Mouse (Mus musculus) midbrain, embryonic 10.5 days (tissue): ENCODE measurements around the gene Gm20517. TPM values are rescaled to one million over a fixed set of nuclear protein-coding genes. Genes with fewer than 3 reads are reported as not detected.
"Not testable (repeated sequence)": the region's sequence is repeated elsewhere in the genome, so short reads cannot be mapped to it uniquely, and the experiment has no call there.

ENCODE experiments used
- DNase-seq: peaks from one replicate; pipeline ENCODE4 v3.0.0-alpha.2; 2017; ENCODE audit warnings: low spot score
- H3K27ac ChIP-seq: fragments of 300-500 bp; sonication (generic); replicated peaks from 2 replicates; pipeline ENCODE4 v1.5.1; 2016; ENCODE audit warnings: mild to moderate bottlenecking
- H3K27me3 ChIP-seq: fragments of 300-500 bp; sonication (generic); 2 replicates; pipeline ENCODE4 v1.6.1; 2016; ENCODE audit warnings: low read depth, mild to moderate bottlenecking; ENCODE audit not compliant: poor library complexity, severe bottlenecking
- H3K36me3 ChIP-seq: fragments of 300-500 bp; sonication (generic); 2 replicates; pipeline ENCODE4 v1.6.1; 2016; ENCODE audit warnings: mild to moderate bottlenecking, moderate library complexity
- H3K4me1 ChIP-seq: fragments of 300-500 bp; sonication (generic); 2 replicates; pipeline ENCODE4 v1.6.1; 2016
- H3K4me3 ChIP-seq: fragments of 300-500 bp; sonication (generic); 2 replicates; pipeline ENCODE4 v1.5.1; 2016; ENCODE audit warnings: mild to moderate bottlenecking, moderate library complexity
- H3K9me3 ChIP-seq: fragments of 300-500 bp; sonication (generic); replicated peaks from 2 replicates; pipeline ENCODE4 v1.6.1; 2016; ENCODE audit warnings: mild to moderate bottlenecking
- WGBS: fragments of 180-500 bp; shearing (Covaris S2); methylation state at CpG from one replicate; pipeline ENCODE4 v1.1.7; 2016; 5-methylcytosine and 5-hydroxymethylcytosine counted together
- polyA plus RNA-seq: library from polyadenylated mRNA; unstranded; fragments of >200 nt; fragmentation: Nextera tagmentation; extraction: Ambion mirVana; gene quantifications from 2 replicates; pipeline ENCODE4 v1.2.1, GENCODE M21; 2016

Gene Gm20517
- polyA plus RNA-seq, 1 experiment from 2014 or later, result 1.4 TPM

GRCm38 (mm10) chr17:47618556-47619311 is 7.3 kb downstream of the Gm20517 start:
- no peak overlapping the region for H3K4me3 ChIP-seq
- no peak overlapping the region for H3K27ac ChIP-seq
- no peaks in the 10 kb centered on the region for H3K27me3 ChIP-seq
- no peaks in the 10 kb centered on the region for H3K9me3 ChIP-seq
- H3K4me1 ChIP-seq, result no peaks in the 10 kb centered on the region
- DNase-seq, result no peak
- peaks cover 99% of the 10 kb centered on the region for H3K36me3 ChIP-seq
- 94% methylated on average over 13 of the region's 13 CpGs for WGBS

DNA sequence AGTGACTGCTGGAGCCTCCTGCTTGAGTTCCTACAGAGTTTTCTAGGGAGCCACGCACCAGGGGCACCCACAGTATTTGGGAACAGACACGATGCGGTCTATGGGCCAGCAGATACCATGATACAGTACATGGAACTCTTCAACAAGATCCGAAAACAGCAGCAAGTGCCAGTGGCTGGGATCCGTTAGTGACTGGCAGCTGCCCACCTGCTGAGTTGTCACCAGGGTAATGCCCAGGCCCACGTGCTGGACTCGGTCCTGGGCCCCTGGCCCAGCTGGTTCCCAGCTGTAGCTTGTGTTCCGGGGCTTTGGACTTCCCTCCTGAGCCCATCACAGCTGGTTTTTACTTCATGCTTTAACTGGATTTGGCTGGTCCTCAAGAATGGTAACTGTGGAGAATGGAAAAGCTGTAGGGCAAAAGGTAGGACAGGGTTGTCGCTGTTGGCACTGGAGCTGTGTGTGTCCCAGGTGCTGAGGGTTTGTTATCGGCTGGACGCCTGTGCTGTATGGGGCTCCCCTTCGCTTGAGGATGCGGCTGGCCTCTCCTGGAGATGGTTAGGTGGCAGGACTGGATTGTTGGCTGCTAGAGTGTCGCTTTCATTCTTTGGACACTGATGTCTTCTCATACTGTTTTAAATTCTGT is 11.6 kb downstream of the Gm20517 start:
- peaks cover 86% of the 10 kb centered on the region for H3K36me3 ChIP-seq
- H3K4me1 ChIP-seq, result peaks cover 2% of the 10 kb centered on the region
- no peak overlapping the region for H3K4me3 ChIP-seq
- H3K27ac ChIP-seq, result no peak overlapping the region
- WGBS, result 95% methylated on average over 14 of the region's 14 CpGs
- H3K27me3 ChIP-seq, result no peaks in the 10 kb centered on the region
- peaks cover 5% of the 10 kb centered on the region; the same call in 1 of the 2 replicates for H3K9me3 ChIP-seq
- no peak for DNase-seq

GRCm38 (mm10) chr17:47624572-47624971 is 13.2 kb downstream of the Gm20517 start:
- DNase-seq, H3K27ac ChIP-seq, H3K27me3 ChIP-seq, H3K9me3 ChIP-seq, H3K4me3 ChIP-seq: not testable (repeated sequence)
- Histone ChIP-seq H3K4me1 (peaks cover 10% of the 10 kb centered on the region), H3K36me3 (peaks cover 72% of the 10 kb centered on the region)
- WGBS, result 93% methylated on average over 5 of the region's 5 CpGs

DNA sequence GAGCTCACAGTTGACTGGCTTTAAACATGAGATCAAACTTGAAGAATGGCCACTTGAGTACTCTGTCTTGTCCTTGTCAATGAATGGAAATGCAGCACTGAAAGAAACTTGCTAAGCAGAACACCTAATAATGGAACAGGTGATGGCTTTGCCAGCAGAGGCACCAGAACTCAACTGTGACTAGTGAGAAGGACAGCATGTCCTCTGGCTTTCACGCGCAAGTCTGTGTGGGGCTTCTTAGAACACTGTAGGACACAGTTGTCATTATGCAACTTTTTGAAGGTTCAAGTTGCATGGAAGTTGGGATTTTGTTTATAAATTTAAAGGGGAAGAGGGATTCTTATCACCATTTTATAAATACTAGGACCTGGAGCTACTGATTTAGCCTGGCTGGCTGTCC is 13.7 kb downstream of the Gm20517 start:
- Histone ChIP-seq H3K27ac (no peak overlapping the region), H3K27me3 (no peaks in the 10 kb centered on the region), H3K36me3 (peaks cover 67% of the 10 kb centered on the region), H3K4me1 (peaks cover 13% of the 10 kb centered on the region), H3K9me3 (peaks cover 5% of the 10 kb centered on the region; the same call in 1 of the 2 replicates), H3K4me3 (no peak overlapping the region)
- 97% methylated on average over 2 of the region's 2 CpGs for WGBS
- DNase-seq, result no peak

DNA sequence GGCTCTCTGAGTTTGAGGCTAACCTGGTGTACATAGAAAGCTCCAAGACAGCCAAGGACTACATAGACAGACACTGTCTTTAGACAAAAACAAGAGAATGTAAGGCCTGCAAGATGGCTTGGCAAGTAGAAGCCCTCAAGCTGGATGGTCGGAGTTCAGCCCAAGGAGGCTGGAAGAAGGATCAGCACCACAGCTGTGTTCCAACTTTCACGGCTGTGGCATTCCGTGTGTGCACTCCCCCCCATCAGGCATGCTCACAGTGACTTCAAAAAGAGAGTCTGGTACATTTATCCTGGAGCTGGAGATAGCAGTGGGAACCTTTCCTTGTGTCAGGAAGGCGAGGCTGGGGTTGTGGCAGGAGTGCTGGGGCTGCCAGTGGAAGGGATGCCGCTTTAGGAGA is 14.6 kb downstream of the Gm20517 start:
- WGBS, result 95% methylated on average over 5 of the region's 5 CpGs
- Histone ChIP-seq H3K27me3 (no peaks in the 10 kb centered on the region), H3K27ac (no peak overlapping the region), H3K36me3 (peaks cover 57% of the 10 kb centered on the region), H3K9me3 (peaks cover 5% of the 10 kb centered on the region; the same call in 1 of the 2 replicates), H3K4me1 (peaks cover 22% of the 10 kb centered on the region), H3K4me3 (no peak overlapping the region)
- DNase-seq, result no peak

- H3K4me3 ChIP-seq, result peak overlapping the region; percentile 79; the same call in 1 of the 2 replicates
- H3K36me3 ChIP-seq, result peaks cover 40% of the 10 kb centered on the region
- WGBS, result 79% methylated on average over 2 of the region's 2 CpGs
- peaks cover 40% of the 10 kb centered on the region for H3K4me1 ChIP-seq
- no peaks in the 10 kb centered on the region for H3K27me3 ChIP-seq
- H3K27ac ChIP-seq, result no peak overlapping the region
- H3K9me3 ChIP-seq, result peaks cover 5% of the 10 kb centered on the region; the same call in 1 of the 2 replicates
- no peak for DNase-seq
These were observed 16.4 kb downstream of the Gm20517 start for GRCm38 (mm10) chr17:47627791-47628190.

DNA sequence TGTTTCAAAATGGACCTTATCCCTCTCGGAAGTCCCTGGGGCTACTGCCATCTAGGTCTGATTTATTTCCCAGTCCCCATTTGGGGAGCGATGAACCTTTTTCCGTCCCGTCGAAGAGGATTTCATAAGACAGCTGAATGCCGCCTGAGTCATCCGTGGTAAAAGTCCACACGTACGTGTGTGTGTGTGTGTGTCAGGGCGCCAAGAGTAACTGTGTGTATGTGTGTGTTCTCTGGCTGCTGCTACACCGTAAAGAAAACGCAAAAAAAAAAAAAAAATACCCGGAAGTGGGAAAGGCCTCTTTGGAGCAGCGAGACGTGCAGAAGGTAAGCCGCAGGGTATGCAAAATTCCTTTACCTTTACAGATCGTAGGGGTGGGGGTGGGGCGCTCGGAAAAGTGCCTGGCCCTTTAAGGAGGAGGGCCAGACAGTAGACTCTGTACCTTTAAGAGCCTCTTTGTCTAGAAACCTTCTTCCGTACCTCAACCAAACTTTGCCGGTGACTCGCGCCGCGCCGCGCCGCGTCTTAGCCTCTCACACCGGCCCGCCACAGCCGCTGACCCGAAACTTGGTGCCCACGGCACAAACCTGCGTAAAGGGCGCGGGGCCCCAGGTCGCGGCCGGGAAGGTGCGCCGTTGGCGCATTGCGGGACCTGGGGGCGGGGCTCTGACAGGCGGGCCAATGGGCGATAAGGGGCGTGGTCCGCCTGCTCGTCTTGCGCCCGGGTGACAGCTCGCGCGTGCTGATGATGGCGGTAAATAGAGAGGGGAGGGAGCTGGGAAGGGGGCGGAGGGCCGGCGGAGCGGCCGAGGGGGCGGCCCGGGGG is 17.7 kb downstream of the Gm20517 start:
- peak overlapping the region; percentile 94 for H3K27ac ChIP-seq
- under 1% methylated on average over 63 of the region's 63 CpGs for WGBS
- peaks cover 44% of the 10 kb centered on the region for H3K4me1 ChIP-seq
- H3K36me3 ChIP-seq, result peaks cover 27% of the 10 kb centered on the region
- peak; percentile 97 for DNase-seq
- no peaks in the 10 kb centered on the region for H3K27me3 ChIP-seq
- H3K9me3 ChIP-seq, result peaks cover 5% of the 10 kb centered on the region; the same call in 1 of the 2 replicates
- peak overlapping the region; percentile 79 for H3K4me3 ChIP-seq

DNA sequence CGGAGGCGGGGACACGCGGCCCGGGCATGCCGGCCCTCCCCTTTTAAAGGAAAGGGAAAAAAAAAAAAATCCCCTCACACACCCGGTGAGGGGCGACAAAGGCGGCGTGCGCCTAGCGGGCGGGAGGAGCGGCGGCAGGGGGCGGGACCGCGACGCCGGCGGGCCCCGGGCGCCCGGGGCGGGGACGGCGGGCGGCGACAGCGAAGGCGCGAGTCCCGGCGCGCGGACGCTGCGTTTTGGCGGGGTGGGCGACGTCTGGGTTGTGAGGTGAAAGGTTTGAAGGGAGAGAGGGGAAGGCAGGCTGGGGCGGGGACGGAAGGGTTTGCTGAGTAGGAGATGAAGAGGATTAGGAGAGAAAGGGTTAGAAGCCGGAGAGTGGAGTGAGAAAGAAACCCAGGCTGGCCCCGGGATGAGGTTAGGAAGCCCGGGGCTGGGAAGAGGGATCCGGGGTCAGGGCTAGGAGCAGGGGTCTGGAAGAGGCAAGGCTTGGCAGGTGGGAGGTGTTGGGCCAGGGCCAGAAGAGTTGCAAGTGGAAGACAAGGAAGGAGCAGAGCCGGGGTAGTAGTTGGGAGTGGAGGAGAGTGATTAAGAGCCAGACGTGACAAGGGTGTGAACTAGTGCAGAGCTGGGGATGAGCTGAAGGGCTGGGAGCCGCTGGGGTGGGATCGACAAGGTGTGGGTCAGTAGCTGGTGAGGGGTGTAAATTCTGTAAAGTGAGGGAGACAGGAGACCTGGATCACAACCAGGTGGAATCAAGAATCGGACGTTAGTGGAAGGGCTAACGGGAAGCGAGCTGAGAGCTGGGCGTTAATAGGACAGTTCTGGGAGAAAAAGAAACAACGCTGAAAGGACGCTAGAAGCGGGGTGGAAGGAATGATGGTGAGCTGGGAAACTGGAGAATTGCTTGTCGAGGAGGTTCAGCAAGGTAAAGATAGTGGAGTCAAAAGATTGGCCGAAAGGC is 18.6 kb downstream of the Gm20517 start:
- WGBS, result under 1% methylated on average over 61 of the region's 61 CpGs
- H3K27me3 ChIP-seq, result no peaks in the 10 kb centered on the region
- peaks cover 44% of the 10 kb centered on the region for H3K4me1 ChIP-seq
- H3K36me3 ChIP-seq, result peaks cover 20% of the 10 kb centered on the region
- no peaks in the 10 kb centered on the region for H3K9me3 ChIP-seq
- no peak for DNase-seq
- peak overlapping the region; percentile 79 for H3K4me3 ChIP-seq
- peak overlapping the region; percentile 94 for H3K27ac ChIP-seq

- H3K9me3 ChIP-seq, result no peaks in the 10 kb centered on the region
- peaks cover 44% of the 10 kb centered on the region for H3K4me1 ChIP-seq
- 0% methylated on average over 3 of the region's 3 CpGs for WGBS
- peak within 1 kb of the TSS; percentile 94 for H3K27ac ChIP-seq
- H3K36me3 ChIP-seq, result peaks cover 19% of the 10 kb centered on the region
- H3K27me3 ChIP-seq, result no peaks in the 10 kb centered on the region
- peak within 1 kb of the TSS; percentile 79 for H3K4me3 ChIP-seq
- DNase-seq, result no peak
These were observed 19.3 kb downstream of the Gm20517 start, which contains the start of gene Usp49 for GRCm38 (mm10) chr17:47630678-47631065. Usp49 (plus strand) TSS chr17:47630690.

DNA sequence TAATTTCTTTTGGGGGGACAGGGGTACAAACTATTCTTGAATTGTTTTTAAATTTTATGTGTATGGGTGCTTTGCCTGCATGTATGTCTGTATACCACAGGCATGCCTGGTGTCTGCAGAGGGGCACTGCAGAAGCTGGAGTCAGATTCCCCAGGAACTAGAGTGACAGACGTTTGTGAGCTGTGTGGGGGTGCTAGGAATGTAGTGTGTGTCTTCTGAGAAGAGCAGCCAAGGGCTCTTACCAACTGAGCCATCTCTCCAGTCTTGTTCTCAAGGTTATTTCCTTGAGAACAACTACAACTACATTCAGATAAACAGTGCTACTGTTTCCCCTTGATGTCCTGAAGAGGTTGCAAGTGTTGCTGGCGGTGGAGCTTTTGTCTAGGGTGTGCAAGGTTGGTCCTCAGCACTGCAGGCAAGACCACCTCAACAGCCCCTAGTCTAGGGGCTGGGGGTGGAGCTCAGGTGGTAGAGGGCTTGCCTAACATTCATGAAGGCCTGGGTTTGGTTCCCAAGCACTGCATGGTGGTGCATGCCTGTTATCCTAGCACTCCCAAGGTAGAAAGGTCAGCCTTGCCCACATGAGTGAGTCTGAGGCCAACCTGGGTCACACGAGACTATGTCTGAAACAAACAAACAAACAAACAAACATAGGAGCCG is 20.9 kb downstream of the Gm20517 start:
- Histone ChIP-seq H3K36me3 (peaks cover 15% of the 10 kb centered on the region), H3K27ac (no peak overlapping the region), H3K9me3 (no peaks in the 10 kb centered on the region), H3K27me3 (no peaks in the 10 kb centered on the region), H3K4me3 (peak overlapping the region; percentile 79; the same call in 1 of the 2 replicates), H3K4me1 (peaks cover 44% of the 10 kb centered on the region)
- DNase-seq, result no peak
- 76% methylated on average over 4 of the region's 4 CpGs for WGBS

GRCm38 (mm10) chr17:47633999-47634770 is 22.8 kb downstream of the Gm20517 start:
- H3K9me3 ChIP-seq, result no peaks in the 10 kb centered on the region
- peaks cover 13% of the 10 kb centered on the region for H3K36me3 ChIP-seq
- H3K27ac ChIP-seq, result no peak overlapping the region
- WGBS, result 86% methylated on average over 7 of the region's 7 CpGs
- peaks cover 38% of the 10 kb centered on the region for H3K4me1 ChIP-seq
- no peak for DNase-seq
- H3K4me3 ChIP-seq, result no peak overlapping the region
- H3K27me3 ChIP-seq, result no peaks in the 10 kb centered on the region
